Mouse (Mus musculus) kidney, postnatal 25 days (tissue): ENCODE results near the gene Fut1.

Source experiments
- DNase-seq, 2 experiments: peaks; one replicate each; pipeline ENCODE4 v3.0.0; 2021; ENCODE audit warnings: mixed read lengths in 2 of 2

The Fut1 gene

DNA sequence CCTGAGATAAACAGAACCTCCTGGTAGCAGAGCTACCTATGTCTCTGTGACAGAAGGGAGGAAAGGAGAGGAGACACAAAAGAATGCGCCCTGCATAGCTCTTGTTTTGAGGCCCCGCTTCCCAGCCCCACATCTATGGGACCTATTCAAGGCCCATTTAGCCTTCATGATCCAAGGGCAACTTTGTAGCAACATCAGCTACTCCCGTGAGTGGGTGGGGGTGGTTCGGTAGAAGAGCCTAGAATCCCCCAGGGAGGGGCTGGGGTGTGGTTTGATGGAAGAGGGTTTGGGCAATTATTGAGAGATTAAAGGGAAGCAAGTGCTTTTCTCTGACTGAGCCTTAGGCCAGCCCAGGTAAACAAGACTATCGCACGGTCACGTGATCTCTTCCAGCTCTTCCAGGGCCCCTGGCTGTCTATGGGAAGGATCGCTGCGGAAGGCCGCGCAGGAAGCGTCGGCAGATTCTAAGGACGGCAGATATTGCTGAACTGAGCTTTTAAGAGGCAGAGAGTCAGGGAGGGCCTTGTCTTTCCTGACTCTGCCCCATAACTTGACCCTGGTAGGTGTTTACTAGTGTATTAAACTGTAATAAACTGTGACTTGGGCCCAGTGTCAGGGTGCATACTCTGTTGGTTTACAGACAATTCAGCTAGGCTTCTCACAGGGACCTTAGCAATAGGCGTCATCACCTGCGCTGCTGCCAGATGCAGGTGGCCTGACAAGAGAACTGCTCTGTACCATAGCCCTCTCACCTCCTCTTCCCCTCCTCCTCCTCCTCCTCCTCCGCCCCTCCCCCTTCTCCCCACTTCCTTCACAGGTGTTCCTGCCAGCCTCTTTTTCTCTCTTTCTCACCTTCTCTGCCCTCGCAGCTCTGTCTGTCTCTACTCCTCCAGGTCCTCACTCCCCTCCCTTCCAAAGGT lies 17.9 kb upstream of the Fut1 start:
- DNase-seq = no peak

- no peak for DNase-seq
Measured at GRCm38 (mm10) chr7:45605704-45606289, 11.3 kb upstream of the Fut1 start.

DNA sequence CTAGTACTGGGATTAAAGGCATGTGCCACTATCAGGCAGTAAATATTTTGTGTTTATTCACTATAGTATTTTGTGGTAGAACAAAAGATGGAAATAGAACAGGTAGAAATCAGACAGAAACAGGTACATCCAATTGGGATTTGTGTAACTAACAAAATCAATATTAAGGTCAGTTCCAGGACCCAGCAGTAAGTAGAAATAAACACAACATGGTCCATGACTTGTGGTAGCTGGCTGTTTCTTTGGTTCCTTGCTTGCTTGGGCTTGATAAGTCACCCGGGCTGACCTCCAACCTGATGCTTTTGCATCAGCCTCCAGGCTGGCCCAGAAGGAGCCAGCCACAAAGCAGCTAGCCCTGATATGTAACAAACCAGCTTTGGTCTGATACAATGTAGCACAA lies 7.6 kb upstream of the Fut1 start:
- DNase-seq = no peak

- DNase-seq = peak; percentile 40 to 53
Measured at GRCm38 (mm10) chr7:45616277-45616676, 812 bp upstream of the Fut1 start.

GRCm38 (mm10) chr7:45618316-45618715 lies 1.2 kb downstream of the Fut1 start:
- DNase-seq = no peak

DNA sequence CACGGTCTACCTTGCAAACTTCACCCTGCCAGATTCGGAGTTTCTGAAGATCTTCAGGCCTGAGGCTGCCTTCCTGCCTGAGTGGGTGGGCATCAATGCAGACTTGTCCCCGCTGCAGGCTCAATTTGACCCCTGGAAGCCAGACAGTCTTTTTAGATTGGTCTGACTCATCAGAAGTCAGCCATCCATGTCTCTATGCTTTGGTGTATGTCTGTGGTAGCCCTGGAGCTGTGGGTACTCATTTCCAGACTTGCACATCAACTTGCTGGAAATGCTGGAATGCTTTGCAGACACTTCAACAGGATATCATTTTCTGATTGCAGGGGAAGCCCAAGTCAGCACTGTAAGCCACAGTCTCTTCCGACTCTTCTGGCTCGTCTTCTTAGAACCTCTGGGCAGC lies 2.5 kb downstream of the Fut1 start:
- DNase-seq = no peak

DNA sequence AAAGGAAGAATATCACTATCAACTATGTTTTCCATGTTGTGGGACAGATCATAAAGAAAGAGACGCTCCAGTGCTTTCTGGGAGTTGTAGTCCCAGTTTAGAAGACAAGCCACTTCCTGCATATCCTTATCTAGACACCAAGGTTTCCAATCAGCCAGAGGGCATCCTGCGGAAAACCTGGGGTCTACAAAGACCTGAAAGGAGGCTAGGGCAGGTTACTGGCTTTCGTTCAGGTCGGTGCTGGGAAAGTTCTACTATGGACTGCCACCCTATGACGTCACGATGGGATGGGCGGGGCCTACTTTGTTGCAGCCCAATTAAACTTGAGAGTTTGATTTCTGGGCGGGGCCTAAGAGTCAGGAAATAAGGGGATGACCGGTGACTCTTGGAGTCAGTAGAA lies 4.4 kb downstream of the Fut1 start, which contains the start of gene Izumo1:
Izumo1 (plus strand) TSS at position 369 of the 400 bp plus-strand sequence.
- DNase-seq = peak; percentile 66 to 76

DNA sequence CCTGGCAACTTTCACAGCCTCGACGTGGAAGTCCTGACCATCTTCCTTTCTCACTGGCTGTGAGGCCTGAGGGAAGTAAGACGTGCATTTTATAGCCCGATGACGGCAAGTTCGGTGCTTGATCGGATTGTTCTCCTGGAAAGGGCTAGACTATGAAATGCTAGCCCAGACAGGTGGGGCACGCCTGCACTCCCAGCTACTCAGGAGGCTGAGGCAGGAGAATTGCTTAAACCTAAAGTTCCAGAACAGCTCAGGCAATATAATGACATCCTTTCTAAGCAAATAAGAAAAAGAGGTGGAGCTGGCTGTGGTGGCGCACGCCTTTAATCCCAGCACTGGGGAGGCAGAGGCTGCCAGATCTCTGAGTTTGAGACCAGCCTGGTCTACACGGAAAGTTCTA lies 6.4 kb downstream of the Fut1 start:
- DNase-seq = no peak

- DNase-seq = peak in 1 of 2 experiments; percentile 30
Measured at GRCm38 (mm10) chr7:45624718-45625117, 7.6 kb downstream of the Fut1 start.

- DNase-seq = no peak
Measured at GRCm38 (mm10) chr7:45625481-45625880, 8.4 kb downstream of the Fut1 start.

DNA sequence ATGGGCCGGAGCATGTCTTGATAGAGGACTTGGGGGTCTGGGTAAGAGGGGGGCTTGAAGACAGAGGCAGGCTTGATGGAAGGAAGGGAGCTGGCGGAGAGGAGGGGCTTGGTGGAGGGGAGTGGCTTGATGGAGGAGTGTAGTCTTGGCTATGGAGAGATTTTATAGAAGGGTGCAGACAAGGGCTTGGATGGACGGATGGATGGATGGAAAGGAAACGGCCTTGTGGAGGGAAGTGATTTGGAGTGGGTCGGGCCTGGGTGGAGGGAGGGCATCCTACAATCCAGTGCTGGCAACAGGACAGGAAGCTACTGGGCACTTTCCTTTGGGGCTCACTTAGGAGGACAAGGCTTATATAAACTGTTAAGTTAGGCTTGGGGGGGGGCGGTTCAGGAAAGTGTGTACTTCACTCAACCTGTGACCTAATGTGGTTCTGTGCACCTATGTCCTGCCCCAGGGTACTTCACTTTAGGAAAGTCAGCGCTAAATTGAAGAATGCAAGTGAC lies 9.5 kb downstream of the Fut1 start:
- peak in 1 of 2 experiments; percentile 40 for DNase-seq

DNA sequence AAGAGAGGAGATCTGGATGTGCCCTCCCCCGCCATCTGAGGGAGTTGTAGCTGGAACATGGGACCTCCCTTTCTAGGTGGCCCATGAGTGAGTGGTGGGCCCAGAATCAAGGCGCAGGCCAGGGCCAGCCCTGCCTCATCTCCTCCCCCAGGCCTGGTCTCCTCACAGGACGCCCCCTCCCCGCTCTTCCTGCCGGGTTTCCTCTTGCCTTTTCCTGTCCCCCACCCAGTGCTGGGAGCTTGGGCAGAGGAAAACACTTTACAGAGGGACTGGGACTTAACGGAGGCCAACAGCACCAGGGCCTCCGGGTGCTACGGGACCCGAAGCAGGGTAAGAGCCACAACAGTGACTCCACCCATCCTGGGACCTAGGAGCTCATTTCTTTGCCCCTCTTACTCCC lies 10.2 kb downstream of the Fut1 start, which contains the start of gene Rasip1:
Rasip1 (plus strand) TSS at position 228 of the 400 bp plus-strand sequence.
- DNase-seq = peak; percentile 66 to 88

GRCm38 (mm10) chr7:45628364-45629294 lies 11.5 kb downstream of the Fut1 start:
- peak; percentile 92 to 93 for DNase-seq

DNA sequence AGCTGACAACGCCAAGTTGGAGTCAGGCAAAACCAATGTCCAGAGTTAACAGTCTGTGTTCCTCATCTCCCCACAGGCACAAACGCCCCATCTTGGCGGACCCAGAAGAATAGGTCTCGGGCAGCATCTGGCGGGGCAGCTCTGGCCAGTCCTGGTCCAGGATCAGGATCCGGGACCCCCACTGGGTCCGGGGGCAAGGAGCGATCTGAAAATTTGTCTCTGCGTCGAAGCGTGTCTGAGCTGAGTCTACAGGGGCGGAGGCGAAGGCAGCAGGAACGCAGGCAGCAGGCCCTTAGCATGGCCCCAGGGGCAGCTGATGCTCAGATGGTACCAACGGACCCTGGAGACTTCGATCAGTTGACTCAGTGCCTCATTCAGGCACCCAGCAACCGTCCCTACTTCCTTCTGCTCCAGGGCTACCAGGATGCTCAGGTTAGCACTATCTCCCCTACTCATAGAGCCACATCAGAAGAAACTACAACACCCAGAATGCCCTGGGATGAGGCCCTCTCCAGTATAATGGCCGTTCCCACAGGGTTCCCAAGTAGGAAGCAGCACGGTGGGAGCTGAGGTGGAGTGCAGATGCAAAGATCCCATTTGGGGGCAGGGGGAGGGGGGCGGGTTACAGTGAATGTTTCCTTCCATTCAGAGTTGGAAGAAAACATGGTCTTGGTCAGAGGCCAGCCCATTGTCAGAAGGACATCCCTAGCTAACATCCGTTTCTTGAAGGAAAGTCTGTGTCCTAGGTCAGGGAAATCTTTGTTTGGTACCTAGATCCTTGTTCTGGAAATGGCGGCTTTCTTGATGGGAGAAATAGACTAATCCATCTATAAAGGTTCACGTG lies 13.2 kb downstream of the Fut1 start:
- peak in 1 of 2 experiments; percentile 49 for DNase-seq

GRCm38 (mm10) chr7:45632499-45632898 lies 15.4 kb downstream of the Fut1 start:
- DNase-seq = peak; percentile 43 to 61

DNA sequence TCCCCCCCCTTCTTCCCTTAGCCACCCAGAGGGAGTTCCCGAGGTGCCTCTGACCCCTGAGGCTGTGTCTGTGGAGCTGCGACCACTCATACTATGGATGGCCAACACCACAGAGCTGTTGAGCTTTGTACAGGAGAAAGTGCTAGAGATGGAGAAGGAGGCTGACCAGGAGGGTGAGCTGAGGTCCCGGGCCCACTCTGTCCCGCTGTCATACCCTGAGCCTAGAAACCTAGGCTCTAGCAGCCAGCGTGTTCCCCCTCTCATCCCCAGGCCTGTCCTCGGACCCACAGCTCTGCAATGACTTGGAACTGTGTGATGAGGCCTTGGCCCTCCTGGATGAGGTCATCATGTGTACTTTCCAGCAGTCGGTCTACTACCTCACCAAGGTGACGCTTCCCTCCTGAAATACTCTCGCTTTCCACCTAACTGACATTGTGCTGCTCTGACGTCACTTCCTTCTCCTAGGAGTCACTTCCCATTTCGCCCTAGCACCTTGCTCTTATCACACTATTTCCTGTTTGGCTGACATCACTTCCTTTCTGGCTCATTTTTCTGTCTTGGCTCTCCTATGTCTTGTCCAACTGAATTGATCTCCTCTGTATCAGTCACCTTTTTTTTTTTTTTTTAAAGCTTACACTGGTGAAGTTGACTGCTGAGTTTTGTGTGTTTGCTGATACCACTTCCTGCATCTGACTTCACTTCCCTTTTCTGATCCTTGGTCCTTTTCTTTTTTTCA lies 18.0 kb downstream of the Fut1 start:
- no peak for DNase-seq

GRCm38 (mm10) chr7:45635711-45636688 lies 18.9 kb downstream of the Fut1 start:
- peak; percentile 74 to 82 for DNase-seq

DNA sequence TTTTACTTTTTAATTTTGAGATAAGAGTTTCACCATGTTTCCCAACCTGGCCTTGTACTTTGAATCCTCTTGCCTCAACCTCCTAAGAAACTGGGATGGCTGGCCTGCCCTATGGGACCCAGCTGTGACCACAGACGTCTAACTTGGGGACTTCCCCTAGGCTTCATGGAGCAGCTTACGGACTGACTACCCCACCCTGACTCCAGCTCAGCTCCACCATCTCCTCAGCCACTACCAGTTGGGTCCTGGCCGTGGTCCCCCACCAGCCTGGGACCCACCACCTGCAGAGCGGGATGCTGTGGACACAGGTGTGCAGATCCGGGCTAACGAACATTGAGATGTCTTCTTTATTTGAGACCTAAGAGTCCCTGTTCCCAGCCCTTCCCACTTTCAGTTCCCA lies 20.6 kb downstream of the Fut1 start:
- no peak for DNase-seq

DNA sequence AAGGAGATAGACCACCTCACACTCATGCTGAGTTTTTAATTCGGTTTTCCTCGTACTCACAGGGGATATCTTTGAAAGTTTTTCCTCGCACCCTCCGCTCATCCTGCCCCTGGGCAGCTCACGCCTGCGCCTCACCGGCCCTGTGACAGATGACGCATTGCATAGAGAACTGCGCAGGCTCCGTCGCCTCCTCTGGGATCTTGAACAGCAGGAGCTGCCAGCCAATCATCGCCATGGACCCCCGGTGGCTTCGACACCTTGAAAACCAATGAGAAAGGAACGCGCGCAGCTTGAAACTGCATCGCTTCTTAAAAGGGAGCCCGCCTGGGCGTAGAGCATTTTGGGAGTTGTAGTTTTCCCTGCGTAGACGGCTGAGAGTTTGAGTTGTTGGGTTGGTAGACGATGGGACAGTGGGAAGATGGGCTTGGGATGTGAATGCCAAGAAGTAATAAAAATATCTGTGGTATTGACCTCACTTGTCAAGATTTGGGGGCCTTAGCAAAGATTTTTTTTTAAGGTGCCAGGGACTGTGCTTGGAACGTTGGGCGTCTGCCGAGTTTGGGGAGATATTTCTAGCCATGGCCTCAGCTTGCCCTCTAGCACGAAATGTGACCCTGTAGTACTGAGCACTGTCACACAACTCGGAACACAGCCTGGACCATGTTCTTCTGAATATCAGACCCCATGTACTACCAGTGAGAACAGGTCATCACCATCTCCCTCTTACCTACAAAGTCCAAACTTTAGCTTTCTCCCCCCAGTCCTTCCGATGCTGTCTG lies 21.7 kb downstream of the Fut1 start:
- DNase-seq = peak; percentile 93 to 97
